Mouse (Mus musculus): ENCODE data around the gene Klhl40.

DNA sequence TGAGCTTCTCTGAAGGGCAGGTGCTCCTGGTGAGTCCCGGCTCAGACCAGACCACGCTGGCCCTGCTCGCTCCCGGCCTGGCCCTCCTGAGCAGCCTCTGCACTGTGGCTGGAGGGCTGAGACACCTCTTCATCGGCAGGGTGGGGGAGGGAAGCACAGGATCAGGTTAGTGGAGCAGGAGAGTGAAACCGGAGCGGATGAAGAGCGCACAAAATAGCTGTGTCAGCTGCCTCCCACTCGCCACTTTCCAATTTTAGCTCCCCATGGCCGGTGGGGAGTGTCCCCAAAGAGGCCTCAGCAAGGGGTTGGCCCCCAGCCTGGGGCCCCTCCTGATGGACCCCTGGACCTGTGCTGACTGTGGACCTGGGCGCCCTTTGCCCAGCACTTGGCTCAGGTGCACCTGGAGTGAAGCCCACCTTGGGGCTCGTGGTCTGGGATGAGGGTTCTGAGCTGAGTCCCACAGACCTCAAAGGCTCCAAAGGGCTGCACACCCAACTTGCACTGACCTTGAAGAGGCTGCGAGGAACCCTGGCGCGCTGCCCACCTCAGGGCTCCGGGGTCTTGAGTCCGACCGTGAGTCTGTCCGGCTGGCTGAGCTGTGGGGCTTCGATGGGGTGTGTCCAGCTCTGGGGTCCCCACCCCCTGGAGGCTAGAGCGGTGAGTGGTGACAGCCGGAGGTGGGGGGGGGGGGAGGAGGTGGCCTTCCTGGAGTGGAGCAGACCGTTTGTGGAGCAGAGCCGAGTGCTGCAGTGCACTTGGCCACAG, 14.5 kb downstream of the Klhl40 start, which contains the start of gene Hhatl:
- no peak for TF ChIP-seq CTCF (IDR thresholded peaks at IDR 0.05; ENCODE audit: borderline replicate concordance, insufficient read depth, low read depth, low read length)
- TF ChIP-seq POLR2A (IDR thresholded peaks at IDR 0.05; ENCODE audit: borderline replicate concordance, insufficient read depth, low read length) = no peak
